Mouse (Mus musculus) left cerebral cortex, adult 9 months (tissue): ENCODE measurements around the gene Scgb1b17.
"Not testable (repeated sequence)": the region's sequence is repeated elsewhere in the genome, so short reads cannot be mapped to it uniquely, and the experiment has no call there.

Experiments
- DNase-seq, 2 experiments: peaks; one replicate each; pipeline ENCODE4 v3.0.0; 2022; ENCODE audit warnings: low spot score in 2 of 2

Scgb1b17 gene

DNA sequence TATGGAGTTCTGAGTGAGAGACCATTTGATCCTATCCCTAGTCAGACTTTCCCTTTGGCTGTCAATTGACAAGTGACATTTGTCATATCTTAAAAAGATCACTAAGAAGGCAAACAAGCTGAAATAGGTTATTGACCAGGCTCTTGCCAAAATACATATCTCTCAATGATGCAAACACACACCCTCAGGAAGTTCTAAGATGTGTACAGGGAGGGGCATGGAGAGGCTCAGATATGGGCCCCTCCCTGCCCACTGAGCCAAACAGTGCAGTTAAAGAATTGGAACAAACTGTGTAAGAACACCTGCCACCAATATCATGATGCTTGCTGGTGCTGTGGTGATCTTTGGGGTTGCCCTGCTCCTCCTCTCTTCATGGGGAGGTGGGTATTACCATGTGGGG is at the start of gene Scgb1b17:
TSS of gene Scgb1b17 (plus strand) at position 301 of the 400 bp plus-strand sequence.
- DNase-seq: not testable (repeated sequence)

DNA sequence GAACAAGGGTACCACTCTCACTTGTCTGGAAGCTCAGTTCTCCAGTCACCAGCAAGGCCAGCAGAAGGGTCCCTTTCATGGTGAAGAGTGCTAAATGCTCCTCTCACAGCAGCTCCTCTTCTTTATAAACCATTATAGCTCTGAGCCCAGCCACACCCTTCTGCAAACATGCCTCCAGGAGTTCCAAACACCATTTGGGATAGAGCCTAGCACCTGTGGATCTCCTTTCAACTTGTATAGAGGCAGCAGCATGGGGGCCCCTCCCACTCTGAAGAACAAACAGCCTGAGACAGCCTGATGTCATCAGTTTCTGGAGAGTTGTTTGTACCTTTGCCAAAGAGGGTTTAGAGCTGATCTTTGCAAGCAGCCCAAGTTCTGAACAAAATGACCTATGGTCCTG is 6.8 kb upstream of the Scgb1b17 start, which contains the start of gene Scgb2b17:
TSS of gene Scgb2b17 (minus strand) at position 101 of the 400 bp plus-strand sequence.
- DNase-seq: not testable (repeated sequence)
